Comparison of ENCODE assay signal across 9 mouse cellular contexts in genomic region chr11:61305377-61305776, GRCm38 (mm10). TPM values are rescaled to one million over a fixed set of nuclear protein-coding genes. Genes with fewer than 3 reads are reported as not detected.
DNase-seq lines count a peak whose midpoint lies in the region; ATAC-seq and TF ChIP-seq lines count a peak whose summit lies in the region.
"Had no signal": no experiment of that assay in that cellular context is flagged by ENCODE, and none has a peak within 500 bp of the region (broad histone marks: within the 10 kb centered on the region; RNA-seq: fewer than 3 reads in every experiment).

No protein-coding gene starts in this region.

- no peak overlapping the region for H3K4me2 ChIP-seq in kidney, embryonic 15.5 days
- no peak overlapping the region for H3K4me2 ChIP-seq in midbrain, embryonic 14.5 days (ENCODE audit: low read length)
- H3K4me2 ChIP-seq: embryonic facial prominence, embryonic 12.5 days had no signal

- ATAC-seq in kidney, embryonic 15.5 days (replicated peaks; ENCODE audit: low FRiP score) = no peak
- ATAC-seq in G1E (ENCODE audit: extremely low read depth, insufficient number of reproducible peaks, low FRiP score, poor library complexity, severe bottlenecking) = no peak
- ATAC-seq in erythroid progenitor cell, adult 5-6 weeks (replicated peaks; ENCODE audit: low FRiP score, poor library complexity, severe bottlenecking) = no peak
- no peak for ATAC-seq in midbrain, embryonic 14.5 days (ENCODE audit: low FRiP score, low TSS enrichment)

- H3K36me3 ChIP-seq in kidney, embryonic 15.5 days = no peaks in the 10 kb centered on the region
- no peaks in the 10 kb centered on the region for H3K36me3 ChIP-seq in G1E (replicated peaks)
- no peaks in the 10 kb centered on the region for H3K36me3 ChIP-seq in midbrain, embryonic 14.5 days (ENCODE audit: control insufficient read depth, insufficient read depth, low read length)
- H3K36me3 ChIP-seq: embryonic facial prominence, embryonic 12.5 days had no signal

- H3K27ac ChIP-seq in kidney, embryonic 15.5 days = no peak overlapping the region
- H3K27ac ChIP-seq in midbrain, embryonic 14.5 days (replicated peaks; ENCODE audit: low read depth, low read length) = no peak overlapping the region
- H3K27ac ChIP-seq: embryonic facial prominence, embryonic 12.5 days had no signal

- WGBS in kidney, embryonic 15.5 days = 83% methylated on average over 4 of the region's 4 CpGs
- WGBS in midbrain, embryonic 14.5 days = 81% methylated on average over 4 of the region's 4 CpGs

- no peaks in the 10 kb centered on the region for H3K27me3 ChIP-seq in kidney, embryonic 15.5 days
- H3K27me3 ChIP-seq in G1E (ENCODE audit: insufficient read depth, low read length) = peaks cover 16% of the 10 kb centered on the region
- no peaks in the 10 kb centered on the region for H3K27me3 ChIP-seq in midbrain, embryonic 14.5 days (ENCODE audit: control insufficient read depth, insufficient read depth, low read length)
- H3K27me3 ChIP-seq: embryonic facial prominence, embryonic 12.5 days had no signal

- TF ChIP-seq CTCF in G1E (IDR thresholded peaks at IDR 0.05; ENCODE audit: low read depth, low read length) = peak; percentile 63

- intact Hi-C loops in left cerebral cortex, postnatal 4 days (cut with DNase I) = no loop called here

- DNase-seq in kidney, adult 11 months = peak; percentile 45
- no peak for DNase-seq in G1E (ENCODE audit: low spot score)
- DNase-seq in c-Kit-positive CD71-negative TER-119-negative erythroid progenitor cells, embryonic 14.5 days (ENCODE audit: low read depth) = peak; percentile 41
- DNase-seq in left cerebral cortex, postnatal 4 days = peak; percentile 28
- peak; percentile 46 to 49 for DNase-seq in spleen, postnatal 36 days (ENCODE audit: low spot score in 2 of 2)
- DNase-seq in midbrain, embryonic 14.5 days = no peak

- H3K4me1 ChIP-seq in kidney, embryonic 15.5 days = peaks cover 7% of the 10 kb centered on the region; the same call in 1 of the 2 replicates
- H3K4me1 ChIP-seq in G1E (ENCODE audit: insufficient read depth, low read depth, low read length) = peaks cover 8% of the 10 kb centered on the region
- no peaks in the 10 kb centered on the region for H3K4me1 ChIP-seq in midbrain, embryonic 14.5 days (ENCODE audit: control insufficient read depth, insufficient read depth, low read length)

- H3K9me3 ChIP-seq in kidney, embryonic 15.5 days (replicated peaks) = no peaks in the 10 kb centered on the region
- H3K9me3 ChIP-seq in G1E (replicated peaks) = no peaks in the 10 kb centered on the region
- 0 out of 2 replicates have a peak, but pooled peaks cover 4% of the 10 kb centered on the region for H3K9me3 ChIP-seq in midbrain, embryonic 14.5 days (ENCODE audit: control insufficient read depth, low read length)

- H3K9ac ChIP-seq in kidney, embryonic 15.5 days = no peak overlapping the region
- H3K9ac ChIP-seq in midbrain, embryonic 14.5 days (replicated peaks; ENCODE audit: low read length) = no peak overlapping the region
- H3K9ac ChIP-seq: embryonic facial prominence, embryonic 12.5 days had no signal

- no peak overlapping the region for H3K4me3 ChIP-seq in kidney, embryonic 15.5 days (replicated peaks)
- no peak overlapping the region for H3K4me3 ChIP-seq in G1E (ENCODE audit: low read depth, low read length)
- no peak overlapping the region for H3K4me3 ChIP-seq in midbrain, embryonic 14.5 days (replicated peaks; ENCODE audit: low read depth, low read length)
- H3K4me3 ChIP-seq: embryonic facial prominence, embryonic 12.5 days had no signal

RNA-seq across cellular contexts. Expression of gene Slc47a2, which starts 37.3 kb away (rescaled TPM):
- polyA plus RNA-seq in kidney, embryonic 15.5 days (2015; fragmentation: Nextera tagmentation; extraction: Ambion mirVana) = not detected in 2 replicates
- total RNA-seq in G1E (2014; fragmentation: Nextera tagmentation) = not detected in 2 replicates
- not detected in 2 replicates for total RNA-seq in G1E (2017)
- not detected in 2 replicates for polyA plus RNA-seq in G1E (2012)
- under 1 TPM; 0.20 to 0.28 TPM for total RNA-seq in left cerebral cortex, postnatal 4 days (2021)
- not detected in 2 replicates for total RNA-seq in erythroid progenitor cell, adult 5-6 weeks (2015; ENCODE audit: low replicate concordance)
- not detected in 2 replicates for total RNA-seq in erythroid progenitor cell, adult 5-6 weeks (2017; ENCODE audit: low replicate concordance)
- not detected in 2 replicates for polyA plus RNA-seq in midbrain, embryonic 14.5 days (2014; fragmentation: Nextera tagmentation; extraction: Ambion mirVana)
- polyA plus RNA-seq: embryonic facial prominence, embryonic 12.5 days had no signal

RNA-seq across cellular contexts. Expression of gene Aldh3a2, which starts 38.1 kb away (rescaled TPM):
- polyA plus RNA-seq in kidney, embryonic 15.5 days (2015; fragmentation: Nextera tagmentation; extraction: Ambion mirVana) = 32.2 and 34.7 TPM in 2 replicates
- total RNA-seq in G1E (2014; fragmentation: Nextera tagmentation) (23.0 and 26.0 TPM in 2 replicates), G1E (2017) (22.1 and 27.0 TPM in 2 replicates)
- 3.0 and 3.7 TPM in 2 replicates for polyA plus RNA-seq in G1E (2012)
- total RNA-seq in left cerebral cortex, postnatal 4 days (2021) = 10 to 100 TPM; 40.0 to 42.3 TPM
- 15.1 and 23.5 TPM in 2 replicates for total RNA-seq in erythroid progenitor cell, adult 5-6 weeks (2015; ENCODE audit: low replicate concordance)
- 6.4 and 8.2 TPM in 2 replicates for total RNA-seq in erythroid progenitor cell, adult 5-6 weeks (2017; ENCODE audit: low replicate concordance)
- 21.8 and 30.2 TPM in 2 replicates for polyA plus RNA-seq in midbrain, embryonic 14.5 days (2014; fragmentation: Nextera tagmentation; extraction: Ambion mirVana)

Comparison
In these comparisons a context has a peak if more than half of its experiments do, and no peak if none do; other contexts are left out.
1. DNase-seq: peak in kidney, adult 11 months (single experiment), c-Kit-positive CD71-negative TER-119-negative erythroid progenitor cells, embryonic 14.5 days (single experiment), left cerebral cortex, postnatal 4 days (single experiment) and spleen, postnatal 36 days (2 of 2); none in G1E (single experiment) and midbrain, embryonic 14.5 days (single experiment).